In genomic region chr3:107275351-107275750, GRCm38 (mm10) we compare ENCODE assay signal across 24 mouse cellular contexts. TPM values are rescaled to one million over a fixed set of nuclear protein-coding genes. Genes with fewer than 3 reads are reported as not detected.
"Had no signal": no experiment of that assay in that cellular context is flagged by ENCODE, and none has a peak within 500 bp of the region (broad histone marks: within the 10 kb centered on the region; RNA-seq: fewer than 3 reads in every experiment).

No protein-coding gene starts in this region.

- H3K4me3 ChIP-seq: midbrain, embryonic 10.5 days; midbrain, embryonic 13.5 days; midbrain, embryonic 15.5 days; myocyte; neural tube, embryonic 13.5 days; neural tube, embryonic 15.5 days had no signal

- H3K27ac ChIP-seq: midbrain, embryonic 10.5 days; midbrain, embryonic 13.5 days; midbrain, embryonic 15.5 days; neural tube, embryonic 13.5 days; neural tube, embryonic 15.5 days had no signal

- DNase-seq: lung, adult 18-20 months; lung, postnatal 10 days; lung, postnatal 4 days; retina, postnatal 1 day; right cerebral cortex, adult 18-20 months; right cerebral cortex, postnatal 25 days; right cerebral cortex, postnatal 4 days; spleen, adult 18-20 months; thymus, adult 18-20 months; thymus, postnatal 14 days; thymus, postnatal 36 days had no signal

RNA-seq across cellular contexts. Expression of gene Slc16a4, which starts 15.7 kb away (rescaled TPM):
- total RNA-seq: megakaryocyte-erythroid progenitor cell, adult 5-6 weeks had no signal
- polyA plus RNA-seq: small intestine, adult 2 months had no signal

RNA-seq across cellular contexts. Expression of gene Prok1, which starts 35.8 kb away (rescaled TPM):
- total RNA-seq: megakaryocyte, adult 5-6 weeks; megakaryocyte-erythroid progenitor cell, adult 5-6 weeks had no signal
- polyA plus RNA-seq: lung, embryonic 16.5 days; midbrain, embryonic 10.5 days; midbrain, embryonic 13.5 days; neural tube, embryonic 11.5 days; neural tube, embryonic 13.5 days; small intestine, adult 2 months; stomach, embryonic 14.5 days had no signal

RNA-seq across cellular contexts. Expression of gene A630076J17Rik, which starts 44.9 kb away (rescaled TPM):
- total RNA-seq: megakaryocyte, adult 5-6 weeks; megakaryocyte-erythroid progenitor cell, adult 5-6 weeks had no signal
- polyA plus RNA-seq: liver, embryonic 16.5 days; midbrain, embryonic 10.5 days; midbrain, embryonic 13.5 days; midbrain, embryonic 15.5 days; myocyte; neural tube, embryonic 11.5 days; neural tube, embryonic 13.5 days; neural tube, embryonic 15.5 days; small intestine, adult 2 months had no signal

RNA-seq across cellular contexts. Expression of gene Cym, which starts 53.8 kb away (rescaled TPM):
- total RNA-seq: megakaryocyte-erythroid progenitor cell, adult 5-6 weeks had no signal
- polyA plus RNA-seq: midbrain, embryonic 10.5 days; neural tube, embryonic 11.5 days had no signal
